Mouse (Mus musculus): ENCODE data around the gene Hdac9. TPM values are rescaled to one million over a fixed set of nuclear protein-coding genes. Genes with fewer than 3 reads are reported as not detected.
A peak's percentile ranks its signal among the peaks of the same experiment; 100 is the strongest.

Gene Hdac9
- polyA plus RNA-seq, 1 experiment from 2014 or later: 9.8 TPM

DNA sequence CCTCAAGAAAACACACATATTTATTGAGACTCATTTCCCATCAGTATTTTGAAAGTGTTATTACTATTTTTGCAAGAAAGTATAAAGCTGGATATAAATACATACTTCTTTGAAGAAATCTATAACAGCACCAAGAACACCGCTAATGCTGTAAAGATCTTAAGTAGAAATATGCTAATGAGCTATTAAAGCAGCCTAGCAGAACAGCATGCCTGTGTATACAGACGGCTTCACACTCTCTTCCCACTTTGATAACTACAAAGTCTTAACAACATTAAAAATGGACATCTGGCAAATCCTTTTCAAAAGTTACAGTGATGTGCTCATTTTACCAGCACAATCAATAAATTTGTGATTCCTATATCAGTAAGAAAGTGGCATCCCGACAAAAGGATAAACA, 88.2 kb downstream of the Hdac9 start:
- no peaks in the 10 kb centered on the region for H3K27me3 ChIP-seq (replicated peaks; ENCODE audit: control insufficient read depth, insufficient read depth, low read length)
- H3K4me3 ChIP-seq (ENCODE audit: low read depth, low read length): no peak overlapping the region
- no peak for DNase-seq (ENCODE audit: low spot score)
- H3K36me3 ChIP-seq (ENCODE audit: control insufficient read depth, insufficient read depth, low read length): no peaks in the 10 kb centered on the region
- no peak overlapping the region for H3K4me2 ChIP-seq (ENCODE audit: low read depth, low read length)
- no peak overlapping the region for H3K9ac ChIP-seq (ENCODE audit: low read depth, low read length)
- H3K27ac ChIP-seq (replicated peaks; ENCODE audit: low read depth, low read length): no peak overlapping the region
- H3K4me1 ChIP-seq (ENCODE audit: control insufficient read depth, insufficient read depth, low read length): no peaks in the 10 kb centered on the region
- WGBS: 82% methylated on average over 3 of the region's 3 CpGs
- H3K9me3 ChIP-seq (ENCODE audit: control insufficient read depth, low read length): no peaks in the 10 kb centered on the region
- no peak for ATAC-seq (ENCODE audit: low read depth)

DNA sequence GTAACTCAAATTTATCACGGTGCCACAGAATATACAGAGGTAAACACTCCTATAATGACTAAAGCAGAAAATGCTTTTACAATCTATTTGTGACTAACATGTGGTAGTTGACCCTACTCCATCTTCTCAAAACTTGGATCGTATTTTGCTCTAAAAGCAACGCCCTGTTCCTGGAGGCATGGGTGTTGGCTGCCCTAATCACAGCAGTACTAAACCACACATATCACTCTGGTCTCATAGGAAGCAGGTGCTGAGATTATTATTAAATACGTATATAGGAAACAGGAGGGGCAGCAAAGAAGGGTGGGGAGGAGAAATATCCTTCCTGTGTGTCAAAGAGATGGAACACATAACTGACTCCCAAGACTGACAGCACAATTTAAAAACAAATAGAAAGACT, 90.0 kb downstream of the Hdac9 start:
- H3K9ac ChIP-seq (ENCODE audit: low read depth, low read length): no peak overlapping the region
- no peak for DNase-seq (ENCODE audit: low spot score)
- no peaks in the 10 kb centered on the region for H3K27me3 ChIP-seq (replicated peaks; ENCODE audit: control insufficient read depth, insufficient read depth, low read length)
- no peak overlapping the region for H3K4me3 ChIP-seq (ENCODE audit: low read depth, low read length)
- no peaks in the 10 kb centered on the region for H3K9me3 ChIP-seq (ENCODE audit: control insufficient read depth, low read length)
- H3K36me3 ChIP-seq (ENCODE audit: control insufficient read depth, insufficient read depth, low read length): no peaks in the 10 kb centered on the region
- H3K27ac ChIP-seq (replicated peaks; ENCODE audit: low read depth, low read length): no peak overlapping the region
- no peak for ATAC-seq (ENCODE audit: low read depth)
- H3K4me2 ChIP-seq (ENCODE audit: low read depth, low read length): no peak overlapping the region
- H3K4me1 ChIP-seq (ENCODE audit: control insufficient read depth, insufficient read depth, low read length): no peaks in the 10 kb centered on the region
- 82% methylated on average over 4 of the region's 4 CpGs for WGBS

DNA sequence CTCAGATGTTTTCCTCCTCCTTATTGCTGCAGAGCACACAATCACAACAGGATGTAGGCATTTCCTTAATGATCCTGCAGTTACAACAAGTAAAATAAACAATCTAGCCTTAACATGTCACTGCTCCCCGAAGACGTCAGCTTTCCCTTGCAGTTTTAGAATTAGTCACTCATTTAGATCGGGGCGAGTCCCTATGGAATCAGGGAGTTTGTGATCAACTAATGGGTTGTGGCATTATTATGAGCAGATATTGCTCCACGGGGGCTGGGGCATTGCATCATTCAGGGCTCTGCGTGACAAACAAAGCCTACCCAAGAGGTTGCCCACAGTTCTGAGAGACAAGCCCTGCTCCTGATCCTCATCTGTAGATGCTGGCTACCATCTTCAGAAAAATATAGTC, 96.7 kb downstream of the Hdac9 start:
- Histone ChIP-seq H3K4me1 (ENCODE audit: control insufficient read depth, insufficient read depth, low read length) (peaks cover 6% of the 10 kb centered on the region; the same call in 1 of the 2 replicates), H3K9ac (ENCODE audit: low read depth, low read length) (no peak overlapping the region), H3K36me3 (ENCODE audit: control insufficient read depth, insufficient read depth, low read length) (no peaks in the 10 kb centered on the region), H3K9me3 (ENCODE audit: control insufficient read depth, low read length) (no peaks in the 10 kb centered on the region), H3K27me3 (replicated peaks; ENCODE audit: control insufficient read depth, insufficient read depth, low read length) (no peaks in the 10 kb centered on the region), H3K4me2 (ENCODE audit: low read depth, low read length) (no peak overlapping the region), H3K27ac (replicated peaks; ENCODE audit: low read depth, low read length) (no peak overlapping the region), H3K4me3 (ENCODE audit: low read depth, low read length) (no peak overlapping the region)
- ATAC-seq (ENCODE audit: low read depth) (peak; percentile 86; the same call in 1 of the 2 replicates), DNase-seq (ENCODE audit: low spot score) (peak; percentile 45)
- WGBS: 50% methylated on average over 6 of the region's 6 CpGs

DNA sequence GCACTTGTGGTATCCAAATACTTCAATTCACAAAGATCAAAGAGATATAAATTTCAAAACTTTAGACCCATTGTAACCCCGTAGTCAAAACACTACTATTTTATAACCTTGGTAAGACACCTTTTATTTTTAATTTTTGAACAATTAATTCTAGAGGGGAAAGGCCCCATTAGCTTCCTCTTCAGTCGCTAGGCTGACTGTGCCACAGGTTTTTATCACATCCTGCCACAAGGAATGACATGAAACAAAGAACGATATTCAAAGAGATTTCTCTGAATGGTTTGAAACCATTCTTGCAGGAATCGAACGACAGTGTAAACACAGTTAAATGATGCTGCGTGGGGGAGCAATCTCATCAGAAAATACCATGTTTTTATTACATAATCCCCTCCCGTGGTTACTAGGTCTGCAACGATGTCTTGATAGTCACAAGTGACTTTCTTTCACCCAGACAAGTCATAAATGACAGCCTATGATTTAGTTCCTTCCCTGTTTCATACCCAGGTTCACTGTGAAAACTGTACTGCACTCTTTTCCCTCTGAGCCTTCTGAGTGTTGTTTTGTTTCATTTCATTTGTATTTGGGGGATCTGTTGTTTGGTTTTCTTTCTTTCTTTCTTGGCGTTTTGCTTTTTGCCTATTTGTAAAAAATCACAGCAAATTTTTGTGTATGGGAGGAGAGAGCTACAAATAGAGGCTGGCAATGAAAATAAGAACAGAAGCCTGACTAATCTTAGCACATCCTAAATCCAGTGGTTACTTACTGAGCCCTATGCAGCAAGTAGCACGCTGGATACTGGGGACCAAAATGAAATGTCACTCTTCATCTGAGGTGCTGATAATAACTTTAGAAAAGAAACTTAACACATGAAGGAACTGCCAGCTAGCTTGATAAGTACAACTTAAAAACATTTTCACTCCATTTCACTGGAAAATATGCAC, 105.0 kb downstream of the Hdac9 start:
- no peak overlapping the region for H3K27ac ChIP-seq (replicated peaks; ENCODE audit: low read depth, low read length)
- DNase-seq (ENCODE audit: low spot score) (no peak), ATAC-seq (ENCODE audit: low read depth) (no peak)
- H3K9ac ChIP-seq (ENCODE audit: low read depth, low read length): no peak overlapping the region
- H3K27me3 ChIP-seq (replicated peaks; ENCODE audit: control insufficient read depth, insufficient read depth, low read length): no peaks in the 10 kb centered on the region
- no peak overlapping the region for H3K4me2 ChIP-seq (ENCODE audit: low read depth, low read length)
- H3K4me3 ChIP-seq (ENCODE audit: low read depth, low read length): no peak overlapping the region
- no peaks in the 10 kb centered on the region for H3K36me3 ChIP-seq (ENCODE audit: control insufficient read depth, insufficient read depth, low read length)
- no peaks in the 10 kb centered on the region for H3K9me3 ChIP-seq (ENCODE audit: control insufficient read depth, low read length)
- H3K4me1 ChIP-seq (ENCODE audit: control insufficient read depth, insufficient read depth, low read length): no peaks in the 10 kb centered on the region
- 64% methylated on average over 10 of the region's 10 CpGs for WGBS

DNA sequence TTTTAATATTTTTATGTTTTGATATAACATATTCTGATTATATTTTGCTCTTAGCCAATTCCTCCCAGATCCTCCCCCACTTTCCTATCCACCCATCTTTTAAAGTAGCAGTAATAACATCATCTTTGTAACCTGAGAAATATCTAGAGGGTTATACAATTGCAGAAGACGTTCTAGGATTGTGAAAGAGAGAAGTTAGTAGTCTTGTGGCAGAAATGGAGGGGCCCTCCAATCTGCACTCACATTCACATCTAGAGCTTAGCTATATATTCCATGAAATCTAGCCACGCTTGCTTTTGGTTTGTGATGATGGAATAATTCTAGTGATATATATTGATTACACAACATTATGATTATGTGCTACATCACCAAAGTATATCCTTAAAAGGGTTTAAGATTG, 106.7 kb downstream of the Hdac9 start:
- DNase-seq (ENCODE audit: low spot score): no peak

DNA sequence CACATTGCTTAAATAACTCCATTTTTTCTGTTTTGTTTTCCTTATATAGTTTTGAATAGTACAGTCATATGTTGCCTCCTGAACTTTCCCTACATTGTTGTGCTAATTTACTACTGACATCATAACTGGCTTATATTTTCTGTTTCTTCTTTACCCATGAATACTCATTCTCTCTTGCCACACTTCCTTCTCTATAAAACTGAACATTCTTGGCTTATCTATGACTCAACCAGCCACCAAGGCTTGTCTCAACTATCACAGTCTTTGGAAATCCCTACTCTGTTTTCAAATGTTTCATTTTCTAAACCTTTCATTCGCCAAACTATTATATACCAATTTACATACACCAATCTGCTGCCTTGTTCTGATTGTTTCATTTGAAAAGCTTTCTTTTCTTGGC, 108.7 kb downstream of the Hdac9 start:
- no peak overlapping the region for H3K4me2 ChIP-seq (ENCODE audit: low read depth, low read length)
- WGBS: 84% methylated on average over 1 of the region's 1 CpGs
- H3K9me3 ChIP-seq (ENCODE audit: control insufficient read depth, low read length): no peaks in the 10 kb centered on the region
- no peak overlapping the region for H3K9ac ChIP-seq (ENCODE audit: low read depth, low read length)
- ATAC-seq (ENCODE audit: low read depth) (no peak), DNase-seq (ENCODE audit: low spot score) (no peak)
- no peaks in the 10 kb centered on the region for H3K27me3 ChIP-seq (replicated peaks; ENCODE audit: control insufficient read depth, insufficient read depth, low read length)
- H3K36me3 ChIP-seq (ENCODE audit: control insufficient read depth, insufficient read depth, low read length): no peaks in the 10 kb centered on the region
- no peak overlapping the region for H3K4me3 ChIP-seq (ENCODE audit: low read depth, low read length)
- H3K27ac ChIP-seq (replicated peaks; ENCODE audit: low read depth, low read length): no peak overlapping the region
- no peaks in the 10 kb centered on the region for H3K4me1 ChIP-seq (ENCODE audit: control insufficient read depth, insufficient read depth, low read length)

More for the DNA sequence above, 106.7 kb downstream of the Hdac9 start:
- no peak for ATAC-seq (ENCODE audit: low read depth)
- no peak overlapping the region for H3K27ac ChIP-seq (replicated peaks; ENCODE audit: low read depth, low read length)
- 57% methylated on average over 2 of the region's 2 CpGs for WGBS
- H3K9ac ChIP-seq (ENCODE audit: low read depth, low read length): no peak overlapping the region
- H3K27me3 ChIP-seq (replicated peaks; ENCODE audit: control insufficient read depth, insufficient read depth, low read length): no peaks in the 10 kb centered on the region
- H3K4me1 ChIP-seq (ENCODE audit: control insufficient read depth, insufficient read depth, low read length): no peaks in the 10 kb centered on the region
- H3K4me2 ChIP-seq (ENCODE audit: low read depth, low read length): no peak overlapping the region
- no peak overlapping the region for H3K4me3 ChIP-seq (ENCODE audit: low read depth, low read length)
- H3K36me3 ChIP-seq (ENCODE audit: control insufficient read depth, insufficient read depth, low read length): no peaks in the 10 kb centered on the region
- no peaks in the 10 kb centered on the region for H3K9me3 ChIP-seq (ENCODE audit: control insufficient read depth, low read length)

DNA sequence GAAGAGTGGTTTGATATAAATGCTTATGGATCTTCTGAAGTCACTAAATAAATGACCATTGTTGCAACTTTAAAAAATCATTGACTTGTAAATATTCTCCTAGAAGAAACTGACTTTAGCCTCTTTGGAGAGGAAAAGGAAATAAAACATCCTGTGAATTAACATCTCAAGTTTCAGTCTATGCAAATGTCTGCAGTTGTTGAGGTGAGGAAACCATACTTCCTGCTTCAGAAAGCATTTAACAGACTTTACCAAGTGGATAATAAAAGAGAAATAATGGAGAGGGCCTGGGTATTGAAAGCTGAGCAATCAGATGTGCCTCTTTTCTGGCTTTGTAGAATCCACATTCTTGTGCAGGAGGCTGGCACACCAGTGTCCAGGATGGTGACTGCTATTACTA, 110.4 kb downstream of the Hdac9 start:
- no peak for ATAC-seq (ENCODE audit: low read depth)
- Histone ChIP-seq H3K4me3 (ENCODE audit: low read depth, low read length) (no peak overlapping the region), H3K4me2 (ENCODE audit: low read depth, low read length) (no peak overlapping the region), H3K27ac (replicated peaks; ENCODE audit: low read depth, low read length) (no peak overlapping the region), H3K9ac (ENCODE audit: low read depth, low read length) (no peak overlapping the region), H3K9me3 (ENCODE audit: control insufficient read depth, low read length) (no peaks in the 10 kb centered on the region), H3K27me3 (replicated peaks; ENCODE audit: control insufficient read depth, insufficient read depth, low read length) (no peaks in the 10 kb centered on the region), H3K36me3 (ENCODE audit: control insufficient read depth, insufficient read depth, low read length) (no peaks in the 10 kb centered on the region), H3K4me1 (ENCODE audit: control insufficient read depth, insufficient read depth, low read length) (no peaks in the 10 kb centered on the region)
- DNase-seq (ENCODE audit: low spot score): no peak

DNA sequence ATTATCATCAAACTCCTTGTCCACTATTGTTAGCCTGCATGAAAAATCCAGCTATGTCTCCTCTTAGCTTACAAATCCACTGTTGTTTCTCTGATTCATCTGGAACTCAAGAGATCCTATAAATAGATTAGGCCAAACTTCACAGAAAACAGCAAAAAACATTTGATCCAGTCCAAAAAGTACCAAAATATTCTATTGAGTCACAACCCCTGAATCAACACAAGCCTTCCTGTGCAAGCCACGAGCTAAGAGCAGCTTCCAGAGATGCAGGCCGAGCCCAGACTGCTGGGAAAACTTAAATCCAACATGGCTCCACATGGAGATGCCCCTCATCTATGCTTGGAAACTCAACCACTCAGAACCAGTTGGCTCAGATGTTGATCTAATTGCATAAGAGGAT, 113.2 kb downstream of the Hdac9 start:
- Histone ChIP-seq H3K9me3 (ENCODE audit: control insufficient read depth, low read length) (no peaks in the 10 kb centered on the region), H3K4me2 (ENCODE audit: low read depth, low read length) (no peak overlapping the region), H3K27ac (replicated peaks; ENCODE audit: low read depth, low read length) (no peak overlapping the region), H3K36me3 (ENCODE audit: control insufficient read depth, insufficient read depth, low read length) (no peaks in the 10 kb centered on the region), H3K4me3 (ENCODE audit: low read depth, low read length) (no peak overlapping the region), H3K27me3 (replicated peaks; ENCODE audit: control insufficient read depth, insufficient read depth, low read length) (no peaks in the 10 kb centered on the region), H3K4me1 (ENCODE audit: control insufficient read depth, insufficient read depth, low read length) (no peaks in the 10 kb centered on the region), H3K9ac (ENCODE audit: low read depth, low read length) (no peak overlapping the region)
- 85% methylated on average over 2 of the region's 2 CpGs for WGBS
- ATAC-seq (ENCODE audit: low read depth) (no peak), DNase-seq (ENCODE audit: low spot score) (no peak)

DNA sequence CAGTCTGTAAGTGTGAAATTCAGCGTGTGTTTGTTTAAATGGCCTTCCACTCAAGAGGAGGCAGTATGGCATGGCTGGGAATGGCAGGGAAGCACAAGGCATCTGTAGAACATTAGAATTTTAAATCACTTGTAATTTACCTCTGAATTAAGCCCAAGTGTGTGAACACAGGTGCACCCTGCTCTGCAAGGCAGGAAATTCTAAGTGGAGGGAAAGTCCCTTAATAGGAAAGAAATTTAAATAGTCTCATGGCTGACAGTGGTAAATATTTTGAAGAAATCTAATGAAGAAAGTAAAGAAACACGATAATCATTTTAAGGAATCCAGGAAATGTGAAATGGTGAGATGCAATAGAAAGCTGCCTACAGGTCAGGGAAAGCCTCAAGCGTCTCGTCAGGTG, 114.6 kb downstream of the Hdac9 start:
- Histone ChIP-seq H3K4me1 (ENCODE audit: control insufficient read depth, insufficient read depth, low read length) (no peaks in the 10 kb centered on the region), H3K36me3 (ENCODE audit: control insufficient read depth, insufficient read depth, low read length) (no peaks in the 10 kb centered on the region), H3K27ac (replicated peaks; ENCODE audit: low read depth, low read length) (no peak overlapping the region), H3K9ac (ENCODE audit: low read depth, low read length) (no peak overlapping the region), H3K27me3 (replicated peaks; ENCODE audit: control insufficient read depth, insufficient read depth, low read length) (no peaks in the 10 kb centered on the region), H3K4me3 (ENCODE audit: low read depth, low read length) (no peak overlapping the region), H3K9me3 (ENCODE audit: control insufficient read depth, low read length) (no peaks in the 10 kb centered on the region), H3K4me2 (ENCODE audit: low read depth, low read length) (no peak overlapping the region)
- no peak for DNase-seq (ENCODE audit: low spot score)
- WGBS: 65% methylated on average over 4 of the region's 4 CpGs
- no peak for ATAC-seq (ENCODE audit: low read depth)

Data from embryonic facial prominence, embryonic 14.5 days (tissue).